Mouse (Mus musculus) ES-E14 (cell line): ENCODE data around the gene Esr2.

Experiments
- CHD2 ChIP-seq: IDR thresholded peaks from 2 replicates; pipeline ENCODE4 v1.6.1; 2014; ENCODE audit warnings: mild to moderate bottlenecking, low read depth, low read length, inconsistent platforms
- HCFC1 ChIP-seq: IDR thresholded peaks from 2 replicates; pipeline ENCODE4 v1.6.1; 2012; ENCODE audit warnings: low read length, inconsistent platforms, borderline replicate concordance; ENCODE audit not compliant: insufficient read depth
- MAFK ChIP-seq: IDR thresholded peaks from 2 replicates; pipeline ENCODE4 v1.6.1; 2014; ENCODE audit warnings: mild to moderate bottlenecking, low read depth, low read length, inconsistent platforms; ENCODE audit not compliant: insufficient read depth
- ZC3H11A ChIP-seq: IDR thresholded peaks from 2 replicates; pipeline ENCODE4 v1.6.1; 2012; ENCODE audit warnings: low read depth, mild to moderate bottlenecking, inconsistent platforms, low read length, borderline replicate concordance
- ZNF384 ChIP-seq: IDR thresholded peaks from 2 replicates; pipeline ENCODE4 v1.6.1; 2012; ENCODE audit warnings: low read depth, low read length, inconsistent platforms

DNA sequence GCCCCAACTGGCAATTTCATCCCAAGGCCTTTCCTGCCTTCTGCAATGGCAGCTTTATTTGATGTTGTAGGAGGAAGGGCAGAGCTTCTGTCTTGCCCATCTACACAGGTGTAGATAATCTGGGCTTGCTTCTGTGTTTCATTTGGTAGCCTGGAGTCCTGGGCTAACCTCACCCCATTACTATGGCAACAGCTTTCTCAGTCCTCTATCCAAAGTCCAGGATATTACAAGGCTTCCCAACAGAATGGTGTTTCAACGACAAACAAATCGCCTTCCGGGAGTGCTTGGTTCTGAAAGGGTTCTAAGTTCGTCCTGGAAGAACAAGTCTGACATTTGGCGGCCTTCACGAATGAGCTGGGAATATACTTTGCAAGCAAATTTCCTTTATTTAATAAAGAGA lies 46.2 kb downstream of the Esr2 start:
- TF ChIP-seq MAFK (no peak), CHD2 (no peak), HCFC1 (no peak), ZC3H11A (no peak), ZNF384 (no peak)
